Mouse (Mus musculus) left cerebral cortex, adult 18-20 months (tissue): ENCODE data around the gene Map7d3. TPM values are rescaled to one million over a fixed set of nuclear protein-coding genes. Genes with fewer than 3 reads are reported as not detected.

ENCODE experiments used
- DNase-seq, 2 experiments: peaks; one replicate each; pipeline ENCODE4 v3.0.0; 2021 to 2022; ENCODE audit warnings: low spot score in 2 of 2, mixed read lengths in 1 of 2
- long read RNA-seq, 2 experiments: library from polyadenylated mRNA; stranded (forward); transcript quantifications; one replicate each; pipeline ENCODE4 v2.0.0; 2021
- total RNA-seq, 2 experiments: library from RNA; stranded (reverse); gene quantifications; 2 replicates each; pipeline ENCODE4 v1.2.3; 2021

The Map7d3 gene
- not detected for total RNA-seq
- long read RNA-seq, experiment 1 = 0 reads
- long read RNA-seq, experiment 2 = 0 reads

DNA sequence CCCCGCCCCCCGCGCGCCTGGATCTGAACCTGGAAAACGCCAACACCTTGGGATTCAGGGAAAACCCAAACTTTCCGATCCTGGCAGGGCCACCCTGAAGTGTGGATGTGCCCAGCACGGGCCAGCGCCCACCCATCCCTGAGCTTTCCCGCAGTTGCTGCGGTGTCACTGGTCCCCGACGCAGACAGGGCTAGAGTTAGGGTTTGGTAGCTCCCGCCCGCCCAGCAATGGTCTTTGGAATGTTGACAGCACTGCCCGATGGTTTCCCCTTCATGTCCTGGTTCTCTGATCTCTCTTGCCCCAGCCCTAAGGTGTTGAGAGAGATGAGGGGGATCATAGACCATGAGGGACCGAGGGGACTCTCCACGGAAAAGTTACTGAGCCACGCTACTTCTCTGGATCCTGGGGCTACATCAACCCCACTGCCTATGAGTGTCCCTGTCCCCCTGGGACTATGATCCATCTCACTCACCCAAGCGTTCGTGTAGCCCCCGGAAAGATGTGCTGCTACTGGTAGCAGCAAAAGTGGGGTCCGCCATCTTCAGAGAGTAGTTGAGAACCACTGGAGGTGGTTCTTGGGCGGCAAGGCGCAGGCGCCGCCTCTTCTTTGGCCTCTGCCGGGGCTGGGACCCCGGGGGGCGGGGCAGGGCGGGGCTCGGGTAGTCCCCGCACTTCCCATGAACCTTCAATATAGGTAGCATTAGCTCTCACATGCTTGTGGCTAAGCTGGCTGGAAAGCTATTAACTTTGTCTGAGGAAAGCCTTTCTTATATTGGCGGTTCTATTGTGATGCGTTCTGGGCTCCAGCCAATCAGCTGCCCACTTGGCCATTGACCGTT is at the start of gene Map7d3:
Map7d3 (minus strand) TSS at position 562 of the 839 bp plus-strand sequence.
- DNase-seq = no peak

DNA sequence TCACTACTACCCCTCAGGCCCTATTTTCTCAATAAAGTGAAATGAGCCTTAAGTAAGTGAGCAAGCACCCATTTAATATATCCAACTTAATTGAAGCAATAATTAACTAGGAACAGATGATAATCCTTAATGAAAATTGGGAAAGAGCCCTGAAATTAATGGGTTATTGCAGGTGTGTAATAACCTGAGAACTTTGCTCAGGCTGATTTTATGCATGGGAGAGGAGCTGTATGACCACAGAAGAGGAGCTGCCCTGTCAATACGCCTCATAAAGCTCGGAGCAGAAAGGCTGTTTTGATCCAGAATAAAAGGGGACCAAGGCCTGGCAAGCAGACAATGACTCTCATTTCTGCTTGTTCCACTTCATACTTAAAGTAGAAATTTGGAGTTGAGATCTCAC is 47.7 kb upstream of the Map7d3 start, which contains the start of gene Adgrg4:
Adgrg4 (plus strand) TSS at position 301 of the 400 bp plus-strand sequence.
- no peak for DNase-seq

DNA sequence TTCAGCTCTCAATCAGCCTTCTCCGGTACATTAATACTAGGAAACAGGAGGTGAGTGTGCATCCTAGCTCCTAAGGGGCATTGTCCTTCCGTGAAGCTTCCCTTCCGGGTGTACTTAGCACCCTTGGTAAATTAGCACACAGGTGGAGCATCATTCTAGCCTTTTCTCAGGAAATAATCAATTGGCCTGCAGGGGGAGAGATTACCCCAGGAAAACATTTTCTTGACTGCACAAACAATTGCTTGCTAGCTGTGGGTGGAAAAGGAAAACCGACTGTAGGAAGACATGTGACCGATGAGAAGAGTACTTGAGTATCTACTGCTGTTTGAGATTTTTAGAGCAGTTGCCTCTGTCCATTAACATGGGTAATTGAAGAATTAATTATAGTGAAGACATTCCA is 19.1 kb upstream of the Map7d3 start:
- DNase-seq = no peak

DNA sequence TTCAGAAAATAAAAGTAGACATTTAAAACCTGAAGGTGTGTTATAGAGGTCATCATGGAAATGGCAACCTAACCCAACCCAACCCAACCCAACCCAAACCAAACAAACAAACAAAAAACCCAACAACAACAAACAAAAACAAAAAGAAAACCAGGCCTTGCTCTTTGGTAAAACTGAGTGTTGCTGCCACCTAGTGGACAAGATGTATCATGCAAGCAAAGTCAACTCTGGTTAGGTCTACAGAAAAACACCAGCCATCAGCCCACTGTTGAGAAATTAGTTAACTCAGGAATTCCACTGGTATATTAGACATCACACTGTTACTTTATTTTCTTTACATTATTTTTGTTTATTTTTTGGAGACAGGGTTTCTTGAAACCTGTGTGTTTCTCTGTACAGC is 17.2 kb upstream of the Map7d3 start:
- peak; percentile 4 to 8 for DNase-seq

DNA sequence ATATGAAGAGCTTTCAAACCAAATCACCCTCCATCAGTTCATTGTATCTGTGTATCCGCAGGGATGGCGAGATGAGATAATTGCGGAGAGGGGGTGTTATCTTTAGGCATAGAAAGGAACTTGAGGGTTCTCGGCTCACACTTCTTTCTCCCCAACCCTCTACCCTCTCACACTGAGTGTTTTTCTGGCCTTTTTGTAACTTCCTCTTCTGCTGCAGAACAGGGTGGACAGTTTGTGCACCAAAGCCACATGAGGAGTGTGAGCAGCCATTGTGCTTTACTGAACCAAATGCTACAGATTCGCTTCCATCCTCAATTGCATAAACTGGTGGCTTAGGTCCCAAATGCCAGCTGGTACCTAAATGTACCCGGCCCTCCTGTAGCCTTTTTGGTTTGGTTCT is 13.7 kb upstream of the Map7d3 start:
- no peak for DNase-seq

DNA sequence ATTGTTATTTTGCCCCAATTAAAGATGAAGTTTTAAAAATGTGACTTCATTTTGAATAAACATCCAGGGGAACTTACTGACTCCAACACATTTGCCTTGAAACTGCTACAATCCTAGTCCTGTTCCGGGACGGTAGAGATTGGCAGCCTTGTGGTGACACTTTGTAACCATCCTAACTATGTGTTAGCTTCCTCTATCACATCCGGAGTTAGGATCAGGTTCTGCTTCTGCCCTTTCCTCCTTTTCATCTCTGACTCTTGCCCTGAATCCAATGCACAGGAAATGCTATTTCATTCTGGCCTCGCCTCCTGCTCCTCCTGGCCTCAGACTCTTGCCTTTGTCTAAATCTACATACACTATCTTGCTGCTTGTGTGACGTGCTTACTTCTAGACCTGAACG is 5.4 kb upstream of the Map7d3 start:
- no peak for DNase-seq

DNA sequence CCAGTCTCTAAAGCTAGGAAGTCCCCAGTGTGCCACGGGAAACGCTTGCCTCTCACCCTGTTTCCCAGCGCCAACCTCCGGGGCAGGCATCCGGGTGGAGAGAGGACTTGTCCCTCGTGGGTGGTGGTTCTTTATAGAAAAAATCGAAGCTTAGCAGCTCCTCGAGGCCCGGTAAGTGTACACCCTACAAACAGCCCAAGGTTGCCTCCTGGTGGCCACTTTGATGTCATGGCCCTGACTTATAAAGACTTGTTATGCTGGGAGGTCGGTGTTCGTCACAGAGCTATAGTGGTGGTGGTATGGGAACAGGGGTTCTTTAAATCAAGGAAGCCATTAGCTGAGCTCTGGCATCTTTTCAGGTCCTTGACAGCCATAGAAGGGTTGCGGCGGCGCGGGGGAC is 30.9 kb downstream of the Map7d3 start:
- DNase-seq = peak; percentile 48 to 69

DNA sequence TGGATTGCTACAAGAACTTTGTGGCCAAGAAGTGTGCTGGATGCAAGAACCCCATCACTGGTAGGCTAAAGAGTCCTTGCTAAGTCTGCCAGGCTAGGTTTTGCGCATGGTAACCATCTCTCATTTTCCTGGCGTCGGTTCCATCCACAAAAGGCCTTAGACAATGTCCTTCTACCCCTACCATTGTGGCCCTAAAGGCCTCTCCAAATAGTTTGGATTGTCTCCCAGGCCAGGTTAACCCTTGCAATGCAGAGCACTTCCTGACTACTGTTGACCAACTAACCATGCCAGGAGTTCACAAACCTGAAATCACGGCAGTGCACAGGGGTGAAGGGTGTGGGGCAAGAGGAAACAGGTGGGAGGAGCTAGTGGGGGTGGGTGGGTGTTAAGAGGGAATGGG is 31.5 kb downstream of the Map7d3 start:
- DNase-seq = no peak

DNA sequence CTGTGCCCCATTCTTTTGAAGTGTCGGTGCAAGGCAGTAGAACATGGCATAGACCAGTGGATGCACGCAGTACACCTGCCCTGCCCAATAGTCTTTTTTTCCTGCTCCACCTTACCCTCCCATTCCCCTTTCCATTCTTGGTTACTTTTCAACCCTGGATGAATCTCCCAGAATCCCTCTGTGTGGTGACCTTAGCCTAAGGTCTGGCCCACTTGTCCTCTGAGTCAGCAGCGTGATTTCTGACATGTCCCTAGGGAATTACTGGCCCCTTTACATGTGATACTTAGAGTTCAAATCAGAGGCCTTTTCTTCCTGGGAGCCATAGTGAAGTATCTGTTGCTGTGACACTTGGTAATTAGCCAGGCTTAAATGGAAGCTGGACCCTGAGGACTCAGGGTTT is 34.6 kb downstream of the Map7d3 start:
- no peak for DNase-seq

DNA sequence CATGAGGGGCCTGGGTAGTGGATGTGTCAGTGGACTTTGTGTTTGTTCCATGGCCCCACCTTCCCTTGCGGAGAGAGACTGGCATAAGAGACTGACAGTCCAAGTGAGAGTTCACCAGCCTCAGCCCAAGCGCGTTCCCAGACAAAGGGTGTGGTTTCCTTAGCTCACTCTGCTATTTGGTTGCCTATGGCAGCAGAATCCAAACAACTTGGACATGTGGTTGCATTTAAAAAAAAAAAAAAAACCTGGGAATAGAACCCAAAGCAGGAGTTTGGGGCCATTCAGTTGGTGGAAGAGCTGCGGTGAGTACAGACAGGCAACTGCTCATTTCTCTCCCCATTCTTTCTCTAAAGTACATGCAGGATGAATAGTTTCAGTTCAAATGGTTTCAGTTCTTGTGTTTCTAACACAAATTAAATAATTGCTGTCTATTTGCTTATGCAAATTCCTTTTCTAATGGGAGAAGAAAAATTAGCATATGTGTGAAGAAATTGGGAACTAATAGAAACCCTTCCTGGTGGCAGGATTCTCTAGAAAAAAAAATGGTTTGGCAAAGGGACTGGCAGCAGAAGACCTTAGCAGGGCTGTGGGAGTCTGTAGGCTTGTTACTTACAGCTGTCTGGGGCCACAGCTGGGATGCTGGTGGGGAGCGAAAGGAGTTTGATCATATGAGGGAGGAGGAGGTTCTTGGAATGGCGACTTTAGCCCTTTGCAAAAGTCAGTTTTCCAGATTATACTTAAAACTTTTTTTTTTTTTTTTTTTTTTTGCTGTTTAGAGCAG is 35.7 kb downstream of the Map7d3 start:
- DNase-seq = no peak

DNA sequence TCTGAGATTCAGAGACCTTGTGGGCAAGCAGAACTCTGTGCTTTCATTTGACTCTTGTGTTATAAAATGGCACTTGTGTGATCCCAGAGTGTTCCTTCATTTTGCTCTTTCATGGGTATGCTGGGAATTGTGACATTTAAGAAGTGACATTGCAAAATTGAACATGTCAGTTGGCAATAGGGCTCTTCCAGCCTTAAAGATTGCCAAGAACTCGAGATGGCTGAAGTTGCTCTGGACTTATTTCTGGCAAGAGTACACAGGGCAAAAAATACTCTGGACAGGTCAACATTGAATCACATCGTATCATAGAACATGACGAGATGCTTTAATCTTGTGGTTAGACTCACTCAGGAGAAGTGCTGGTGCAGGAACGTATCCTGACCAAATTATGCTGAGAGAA is 48.8 kb downstream of the Map7d3 start:
- DNase-seq = no peak

DNA sequence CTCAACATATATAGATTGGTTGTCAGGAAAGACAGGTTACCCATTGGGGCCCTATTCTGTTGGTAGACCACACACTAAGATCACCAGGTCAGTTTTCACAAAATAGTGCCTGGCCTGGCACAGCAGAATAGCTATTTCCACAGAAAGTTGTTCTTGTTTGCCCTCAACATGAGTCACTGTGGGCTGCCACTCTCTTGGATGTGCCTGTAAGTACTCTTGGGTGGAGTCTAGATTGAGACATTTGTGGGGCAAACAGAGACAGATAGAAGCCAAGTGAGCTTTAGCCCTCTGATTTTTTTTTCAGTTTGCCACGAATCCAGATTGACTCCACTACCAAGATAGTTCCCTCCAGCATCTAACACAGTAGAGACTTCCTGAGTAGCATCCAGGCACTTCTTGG is 50.4 kb downstream of the Map7d3 start:
- no peak for DNase-seq

DNA sequence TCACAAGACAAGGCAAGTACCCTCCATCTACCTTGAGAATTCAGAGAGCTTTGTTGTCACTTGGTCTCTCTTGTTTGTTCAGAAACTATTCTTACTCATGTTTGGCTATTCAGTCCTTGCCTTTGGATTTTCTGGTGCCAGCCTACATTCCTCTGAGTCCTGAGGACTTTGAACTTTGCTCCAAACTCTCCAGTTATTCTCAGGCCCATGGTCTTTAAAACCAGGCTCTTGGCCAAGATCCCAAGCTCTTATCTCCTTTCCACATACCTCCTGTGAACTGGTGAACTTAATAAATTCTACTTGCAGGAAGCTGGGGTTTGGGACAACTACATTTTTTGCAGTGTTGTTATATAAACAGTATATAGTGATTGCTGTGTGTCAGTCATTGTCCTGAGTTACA is 52.3 kb downstream of the Map7d3 start:
- DNase-seq = no peak

DNA sequence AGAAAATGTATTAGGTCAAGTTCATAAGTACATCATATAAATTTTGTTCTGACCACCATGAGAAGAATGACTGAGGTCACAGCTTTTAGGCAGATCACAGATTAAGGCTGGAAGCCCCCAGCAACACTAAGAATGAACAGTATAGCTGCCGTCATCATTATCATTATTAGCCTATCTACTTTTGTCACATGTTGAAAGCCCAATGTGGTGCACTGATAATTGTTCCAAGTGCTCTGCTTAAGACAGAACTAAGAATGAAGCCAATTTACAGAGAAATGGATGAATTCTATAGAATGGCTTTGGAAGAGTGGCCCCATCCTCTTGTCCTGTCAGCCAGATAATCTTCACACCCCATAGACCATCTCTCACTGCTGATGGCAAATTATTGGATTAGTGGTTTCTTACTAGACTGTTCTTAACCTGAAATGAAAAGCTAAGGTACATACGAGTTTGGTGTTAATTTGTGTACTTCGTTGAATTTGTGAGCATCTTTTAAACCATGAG is 61.8 kb downstream of the Map7d3 start:
- no peak for DNase-seq

DNA sequence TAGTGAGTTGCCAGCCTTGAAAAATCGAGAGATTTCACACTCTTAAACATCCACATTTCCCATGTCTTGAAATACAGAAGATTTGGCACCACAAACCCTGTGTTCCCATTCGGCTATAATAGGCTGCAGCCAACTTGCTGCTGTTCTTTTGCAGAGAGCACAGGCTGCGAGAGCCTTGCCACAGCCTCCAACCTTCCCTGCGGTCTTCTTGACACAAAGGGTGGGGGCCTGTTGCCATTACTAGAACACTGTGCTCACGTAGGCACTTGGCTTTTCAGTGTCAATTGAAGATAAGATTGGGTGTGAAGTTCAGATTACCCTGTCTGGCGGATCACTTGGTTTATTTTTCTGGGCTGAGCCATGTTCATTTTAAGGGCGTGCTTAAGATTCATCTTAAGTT is 65.8 kb downstream of the Map7d3 start:
- DNase-seq = no peak

DNA sequence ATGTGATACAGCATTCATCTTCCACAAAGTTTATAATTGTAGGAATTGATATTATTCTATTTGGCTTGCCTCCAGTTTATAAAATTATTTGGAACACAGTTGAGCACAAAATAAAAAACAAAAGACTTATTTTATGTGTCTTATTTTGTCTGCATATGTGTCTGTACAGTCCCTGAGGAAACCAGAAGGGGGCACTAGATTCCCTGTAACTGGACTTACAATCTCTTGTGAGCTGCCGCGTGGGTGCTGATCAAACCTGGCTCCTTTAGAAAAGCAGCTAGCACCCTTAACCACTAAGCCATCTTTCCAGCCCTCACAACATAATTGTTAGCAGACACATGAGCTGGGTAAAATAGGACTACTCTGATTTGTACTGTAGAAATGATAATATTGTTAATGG is 66.5 kb downstream of the Map7d3 start:
- peak in 1 of 2 experiments; percentile 3 for DNase-seq

DNA sequence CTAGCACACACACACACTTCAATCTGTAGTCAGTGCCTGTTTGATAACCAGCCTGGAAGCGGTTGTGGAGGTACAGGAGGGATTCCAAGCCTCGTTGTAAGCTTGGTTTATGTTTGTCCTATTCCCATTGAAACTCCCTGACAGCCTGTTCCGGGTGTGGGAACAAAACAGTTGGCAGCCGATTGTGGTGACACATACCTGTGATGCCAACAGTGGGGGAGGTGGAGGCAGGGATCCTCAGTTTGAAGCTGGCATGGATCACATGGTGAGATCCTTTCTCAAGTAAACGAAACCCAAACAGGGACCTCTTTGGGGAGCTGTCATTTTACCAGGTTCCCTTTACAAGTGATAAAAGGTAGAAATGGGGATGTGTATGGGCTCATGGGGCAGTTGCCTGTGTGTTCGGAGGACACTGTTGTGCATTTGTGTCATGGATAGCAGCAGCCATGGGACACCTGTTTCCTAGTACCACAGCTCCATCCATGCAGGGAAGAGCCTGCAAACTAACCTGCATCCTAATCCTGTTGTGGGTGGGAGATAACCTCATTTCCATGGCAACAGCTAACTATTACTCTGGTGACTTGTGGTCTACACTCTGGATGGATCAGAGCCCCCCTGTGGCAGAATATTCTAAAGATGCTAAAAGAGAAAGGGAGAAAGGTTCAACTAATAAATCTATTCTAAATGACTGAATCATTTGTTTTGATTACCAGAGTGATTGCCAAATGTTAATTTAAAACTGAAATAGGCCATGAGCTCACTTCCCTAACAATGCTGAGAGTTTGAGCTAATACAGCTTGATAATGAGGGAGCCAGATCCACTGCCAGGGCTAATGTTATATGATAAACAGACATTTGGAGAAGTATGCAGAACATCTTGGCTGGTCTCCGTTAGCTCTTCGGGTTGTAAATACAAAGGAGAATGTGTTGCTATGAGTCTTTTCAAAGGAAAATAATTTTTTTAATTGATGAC is 68.5 kb downstream of the Map7d3 start:
- peak; percentile 16 to 18 for DNase-seq

DNA sequence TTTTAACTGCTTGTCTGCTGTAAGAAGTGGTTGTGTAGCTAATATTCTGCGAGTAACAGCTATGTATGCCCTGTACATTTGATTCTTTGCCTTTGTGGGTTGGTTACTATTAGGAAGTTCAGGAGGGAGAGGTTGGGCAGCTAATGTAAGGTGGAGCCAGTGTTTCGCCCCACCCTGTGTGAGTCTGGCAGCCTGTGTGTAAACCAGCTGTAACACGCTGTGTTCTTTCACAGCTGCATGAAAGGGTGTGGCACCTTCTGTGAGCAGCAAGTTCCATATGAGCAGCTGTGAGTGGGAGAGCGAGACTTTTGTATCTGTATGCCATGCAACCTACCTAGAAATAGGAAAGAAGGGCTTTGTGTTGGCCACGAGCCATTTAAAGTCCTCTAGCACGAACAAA is 70.0 kb downstream of the Map7d3 start:
- no peak for DNase-seq

DNA sequence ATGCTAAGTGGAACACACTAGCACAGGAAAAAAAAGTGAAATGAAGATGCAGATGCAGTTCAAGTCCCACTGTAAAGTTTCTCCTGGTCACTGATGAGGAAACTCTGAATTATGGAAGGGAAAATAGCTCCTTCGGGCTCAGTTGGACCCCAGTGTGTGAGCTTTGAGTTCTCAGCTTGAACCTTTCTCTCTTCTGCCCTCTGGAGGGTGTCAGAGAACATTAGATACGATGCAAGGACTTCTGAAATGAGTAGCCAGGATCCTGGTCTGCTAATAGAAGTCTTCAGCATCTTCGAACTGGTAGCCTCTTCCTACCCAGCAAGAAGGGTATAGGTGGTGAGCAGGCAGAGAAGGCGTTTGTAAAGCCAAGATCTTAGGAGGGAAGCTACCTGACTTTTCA is 70.6 kb downstream of the Map7d3 start:
- no peak for DNase-seq
